Mouse (Mus musculus) lung, adult 2 months (tissue): Measurements from ENCODE around the gene Fli1.

Experiments used
- CTCF ChIP-seq: fragments of 200-500 bp; IDR thresholded peaks from 2 replicates; pipeline ENCODE4 v1.5.1; 2011; ENCODE audit warnings: mild to moderate bottlenecking, low read length, control low read depth; ENCODE audit not compliant: insufficient read depth
- POLR2A ChIP-seq: fragments of 200-500 bp; IDR thresholded peaks from 2 replicates; pipeline ENCODE4 v1.6.1; 2011; ENCODE audit warnings: low read depth, mild to moderate bottlenecking, control low read depth, low read length, borderline replicate concordance; ENCODE audit errors: extremely low read depth

DNA sequence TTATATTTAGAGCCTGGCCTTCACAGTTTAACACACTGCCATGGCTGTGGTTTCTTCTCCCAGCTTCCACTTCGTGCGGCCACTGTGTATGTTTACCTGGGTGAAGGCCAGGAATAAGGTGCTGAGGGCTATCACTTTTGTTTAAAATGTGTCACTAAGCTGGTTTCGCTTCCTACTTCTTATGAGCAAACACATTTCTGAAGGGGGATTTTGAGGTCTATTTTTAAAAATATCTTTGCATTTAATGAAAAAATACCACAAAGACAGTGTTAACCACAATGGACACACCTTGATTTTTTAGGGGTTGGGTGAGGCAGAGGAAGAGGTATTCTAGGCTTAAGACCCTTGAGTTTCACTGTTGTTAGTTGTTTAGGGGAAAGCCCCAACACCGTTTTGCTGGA, 147.9 kb downstream of the Fli1 start:
- TF ChIP-seq CTCF (no peak), POLR2A (no peak)
